Mouse (Mus musculus): ENCODE results near the gene Abhd2. TPM values are rescaled to one million over a fixed set of nuclear protein-coding genes. Genes with fewer than 3 reads are reported as not detected.
A peak's percentile ranks its signal among the peaks of the same experiment; 100 is the strongest.

The Abhd2 gene
- 34.0 and 65.9 TPM in 2 replicates for polyA plus RNA-seq (2012; rRNA removed)

- WGBS: under 1% methylated on average over 54 of the region's 54 CpGs
- peak; percentile 99 for DNase-seq (ENCODE audit: low read depth, low spot score)
These were observed at the start of gene Abhd2 for GRCm38 (mm10) chr7:79272789-79273718. Abhd2 (plus strand) TSS chr7:79273199.

GRCm38 (mm10) chr7:79225477-79225876 lies 47.5 kb upstream of the Abhd2 start:
- WGBS: 51% methylated on average over 8 of the region's 8 CpGs
- no peak for DNase-seq (ENCODE audit: low read depth, low spot score)

- no peak for DNase-seq (ENCODE audit: low read depth, low spot score)
- 56% methylated on average over 5 of the region's 5 CpGs for WGBS
These were observed 46.8 kb upstream of the Abhd2 start for GRCm38 (mm10) chr7:79226172-79226571.

- WGBS: 49% methylated on average over 10 of the region's 10 CpGs
- no peak for DNase-seq (ENCODE audit: low read depth, low spot score)
These were observed 46.0 kb upstream of the Abhd2 start for GRCm38 (mm10) chr7:79226834-79227486.

- DNase-seq (ENCODE audit: low read depth, low spot score): peak; percentile 53
- 8% methylated on average over 9 of the region's 9 CpGs for WGBS
These were observed 44.5 kb upstream of the Abhd2 start for GRCm38 (mm10) chr7:79228471-79228870.

GRCm38 (mm10) chr7:79231577-79231976 lies 41.4 kb upstream of the Abhd2 start:
- WGBS: 67% methylated on average over 2 of the region's 2 CpGs
- DNase-seq (ENCODE audit: low read depth, low spot score): no peak

GRCm38 (mm10) chr7:79232048-79232447 lies 41.0 kb upstream of the Abhd2 start:
- 75% methylated on average over 10 of the region's 10 CpGs for WGBS
- DNase-seq (ENCODE audit: low read depth, low spot score): no peak

GRCm38 (mm10) chr7:79238741-79239140 lies 34.3 kb upstream of the Abhd2 start:
- DNase-seq (ENCODE audit: low read depth, low spot score): no peak
- 70% methylated on average over 5 of the region's 5 CpGs for WGBS

GRCm38 (mm10) chr7:79241931-79242625 lies 30.9 kb upstream of the Abhd2 start:
- no peak for DNase-seq (ENCODE audit: low read depth, low spot score)
- WGBS: 67% methylated on average over 10 of the region's 10 CpGs

- 63% methylated on average over 4 of the region's 4 CpGs for WGBS
- no peak for DNase-seq (ENCODE audit: low read depth, low spot score)
These were observed 29.8 kb upstream of the Abhd2 start for GRCm38 (mm10) chr7:79243236-79243635.

- DNase-seq (ENCODE audit: low read depth, low spot score): no peak
- WGBS: 10% methylated on average over 18 of the region's 18 CpGs
These were observed 26.8 kb upstream of the Abhd2 start for GRCm38 (mm10) chr7:79246039-79246670.

- DNase-seq (ENCODE audit: low read depth, low spot score): no peak
These were observed 25.6 kb upstream of the Abhd2 start for GRCm38 (mm10) chr7:79247408-79247807.

GRCm38 (mm10) chr7:79247881-79248389 lies 25.1 kb upstream of the Abhd2 start:
- WGBS: 16% methylated on average over 7 of the region's 7 CpGs
- DNase-seq (ENCODE audit: low read depth, low spot score): no peak

More at GRCm38 (mm10) chr7:79247408-79247807, 25.6 kb upstream of the Abhd2 start:
- 80% methylated on average over 1 of the region's 1 CpGs for WGBS

- 87% methylated on average over 2 of the region's 2 CpGs for WGBS
- DNase-seq (ENCODE audit: low read depth, low spot score): no peak
These were observed 23.4 kb upstream of the Abhd2 start for GRCm38 (mm10) chr7:79249581-79249980.

- no peak for DNase-seq (ENCODE audit: low read depth, low spot score)
- 67% methylated on average over 3 of the region's 3 CpGs for WGBS
These were observed 18.6 kb upstream of the Abhd2 start for GRCm38 (mm10) chr7:79254248-79254888.

- 80% methylated on average over 7 of the region's 7 CpGs for WGBS
- no peak for DNase-seq (ENCODE audit: low read depth, low spot score)
These were observed 17.6 kb upstream of the Abhd2 start for GRCm38 (mm10) chr7:79255350-79255749.

- no peak for DNase-seq (ENCODE audit: low read depth, low spot score)
- 87% methylated on average over 10 of the region's 10 CpGs for WGBS
These were observed 17.2 kb upstream of the Abhd2 start for GRCm38 (mm10) chr7:79255752-79256151.

GRCm38 (mm10) chr7:79256716-79257115 lies 16.3 kb upstream of the Abhd2 start:
- WGBS: 40% methylated on average over 4 of the region's 4 CpGs
- peak; percentile 95 for DNase-seq (ENCODE audit: low read depth, low spot score)

GRCm38 (mm10) chr7:79258981-79259542 lies 13.9 kb upstream of the Abhd2 start:
- WGBS: 82% methylated on average over 10 of the region's 10 CpGs
- DNase-seq (ENCODE audit: low read depth, low spot score): no peak

All from large intestine, adult 2 months (tissue).